ENCODE assay signal across 22 mouse cellular contexts in the genomic region with DNA sequence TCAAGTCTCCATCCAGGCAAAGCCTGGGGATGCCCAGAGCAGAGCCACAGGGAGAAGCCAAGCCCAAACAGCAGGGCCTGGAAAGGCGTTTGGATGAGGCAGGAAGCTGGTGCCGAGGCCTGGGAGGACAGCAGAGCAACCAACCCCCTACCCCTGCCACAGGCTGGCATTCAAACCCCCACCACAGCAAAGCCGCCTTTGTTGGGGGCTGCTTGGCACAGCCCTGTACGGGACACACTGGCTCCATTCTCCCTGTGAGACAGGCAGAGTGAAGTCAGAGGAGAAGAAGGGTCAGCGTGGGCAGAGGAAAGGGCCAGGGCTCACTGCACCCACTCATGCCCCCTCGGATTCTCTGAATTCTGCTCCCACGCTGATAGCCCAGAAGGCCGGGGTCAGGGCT. TPM values are rescaled to one million over a fixed set of nuclear protein-coding genes. Genes with fewer than 3 reads are reported as not detected.
DNase-seq lines count a peak whose midpoint lies in the region; ATAC-seq and TF ChIP-seq lines count a peak whose summit lies in the region.
"Had no signal": no experiment of that assay in that cellular context is flagged by ENCODE, and none has a peak within 500 bp of the region (broad histone marks: within the 10 kb centered on the region; RNA-seq: fewer than 3 reads in every experiment).

No protein-coding gene starts in this region.

- peaks cover 76% of the 10 kb centered on the region for H3K4me1 ChIP-seq in forebrain, embryonic 10.5 days
- H3K4me1 ChIP-seq in forebrain, embryonic 12.5 days, result peaks cover 36% of the 10 kb centered on the region
- H3K4me1 ChIP-seq in hindbrain, embryonic 15.5 days (replicated peaks), result peaks cover 26% of the 10 kb centered on the region
- peaks cover 31% of the 10 kb centered on the region for H3K4me1 ChIP-seq in hindbrain, embryonic 12.5 days
- H3K4me1 ChIP-seq in midbrain, postnatal 0 days (ENCODE audit: insufficient read depth, low read length), result peaks cover 7% of the 10 kb centered on the region; the same call in 1 of the 2 replicates
- H3K4me1 ChIP-seq in midbrain, embryonic 13.5 days (replicated peaks), result peaks cover 33% of the 10 kb centered on the region
- peaks cover 43% of the 10 kb centered on the region for H3K4me1 ChIP-seq in olfactory bulb, adult 2 months (ENCODE audit: control insufficient read depth, insufficient read depth, low read length)
- peaks cover 18% of the 10 kb centered on the region for H3K4me1 ChIP-seq in thymus, adult 2 months (replicated peaks; ENCODE audit: control insufficient read depth, insufficient read depth, low read length)

- 94% methylated on average over 8 of the region's 8 CpGs for WGBS in forebrain, embryonic 10.5 days
- WGBS in forebrain, embryonic 12.5 days, result 84% methylated on average over 8 of the region's 8 CpGs
- WGBS in hindbrain, embryonic 15.5 days, result 74% methylated on average over 8 of the region's 8 CpGs
- 80% methylated on average over 8 of the region's 8 CpGs for WGBS in hindbrain, embryonic 12.5 days
- 75% methylated on average over 8 of the region's 8 CpGs for WGBS in midbrain, postnatal 0 days
- WGBS in midbrain, embryonic 13.5 days, result 89% methylated on average over 8 of the region's 8 CpGs
- WGBS in olfactory bulb, adult 2 months, result 67% methylated on average over 8 of the region's 8 CpGs
- 87% methylated on average over 8 of the region's 8 CpGs for WGBS in thymus, adult 2 months

- H3K27ac ChIP-seq in forebrain, embryonic 10.5 days, result peak overlapping the region; percentile 51
- H3K27ac ChIP-seq in forebrain, embryonic 12.5 days, result no peak overlapping the region
- 0 out of 2 replicates have a peak overlapping the region, but pooled peaks have one; percentile 14 for H3K27ac ChIP-seq in hindbrain, embryonic 15.5 days (replicated peaks)
- no peak overlapping the region for H3K27ac ChIP-seq in hindbrain, embryonic 12.5 days
- no peak overlapping the region; the same call in 1 of the 2 replicates for H3K27ac ChIP-seq in midbrain, postnatal 0 days (ENCODE audit: low read depth, low read length)
- H3K27ac ChIP-seq in midbrain, embryonic 13.5 days, result no peak overlapping the region
- peak overlapping the region; percentile 49 for H3K27ac ChIP-seq in olfactory bulb, adult 2 months (ENCODE audit: insufficient read depth, low read depth, low read length)
- no peak overlapping the region for H3K27ac ChIP-seq in thymus, adult 2 months (ENCODE audit: control insufficient read depth, insufficient read depth, low read length)
- H3K27ac ChIP-seq: embryonic facial prominence, embryonic 12.5 days; heart, adult 2 months; kidney, embryonic 15.5 days; limb, embryonic 15.5 days; midbrain, embryonic 12.5 days; stomach, embryonic 15.5 days had no signal

- no peak overlapping the region for H3K4me3 ChIP-seq in forebrain, embryonic 10.5 days
- no peak overlapping the region for H3K4me3 ChIP-seq in forebrain, embryonic 12.5 days (replicated peaks)
- H3K4me3 ChIP-seq in hindbrain, embryonic 15.5 days, result no peak overlapping the region
- H3K4me3 ChIP-seq in hindbrain, embryonic 12.5 days, result no peak overlapping the region
- H3K4me3 ChIP-seq in midbrain, postnatal 0 days (ENCODE audit: low read depth, low read length), result no peak overlapping the region
- H3K4me3 ChIP-seq in midbrain, embryonic 13.5 days (replicated peaks), result no peak overlapping the region
- H3K4me3 ChIP-seq in olfactory bulb, adult 2 months (ENCODE audit: insufficient read depth, low read depth, low read length), result peak overlapping the region; percentile 21
- no peak overlapping the region for H3K4me3 ChIP-seq in thymus, adult 2 months (ENCODE audit: control insufficient read depth, insufficient read depth, low read length)
- H3K4me3 ChIP-seq: embryonic facial prominence, embryonic 12.5 days; heart, adult 2 months; kidney, embryonic 15.5 days; limb, embryonic 15.5 days; midbrain, embryonic 12.5 days; stomach, embryonic 15.5 days had no signal

- H3K9me3 ChIP-seq in forebrain, embryonic 10.5 days, result no peaks in the 10 kb centered on the region
- H3K9me3 ChIP-seq in forebrain, embryonic 12.5 days, result no peaks in the 10 kb centered on the region
- no peaks in the 10 kb centered on the region for H3K9me3 ChIP-seq in hindbrain, embryonic 15.5 days
- no peaks in the 10 kb centered on the region for H3K9me3 ChIP-seq in hindbrain, embryonic 12.5 days (replicated peaks)
- no peaks in the 10 kb centered on the region for H3K9me3 ChIP-seq in midbrain, postnatal 0 days (ENCODE audit: low read length)
- no peaks in the 10 kb centered on the region for H3K9me3 ChIP-seq in midbrain, embryonic 13.5 days
- H3K9me3 ChIP-seq: embryonic facial prominence, embryonic 12.5 days; kidney, embryonic 15.5 days; limb, embryonic 15.5 days; midbrain, embryonic 12.5 days; stomach, embryonic 15.5 days had no signal

- DNase-seq in forebrain, embryonic 10.5 days (ENCODE audit: extremely low spot score, low spot score), result no peak
- DNase-seq in midbrain, postnatal 0 days (ENCODE audit: low spot score), result peak; percentile 37
- DNase-seq in thymus, adult 2 months, result no peak
- DNase-seq: adrenal gland, postnatal 25 days; cerebellum, adult 18-20 months; gastrocnemius, postnatal 10 days; heart, adult 2 months; kidney, postnatal 4 days; right cerebral cortex, postnatal 25 days; thymus, postnatal 14 days had no signal

- H3K4me2 ChIP-seq in forebrain, embryonic 12.5 days, result no peak overlapping the region
- H3K4me2 ChIP-seq in hindbrain, embryonic 15.5 days, result no peak overlapping the region
- H3K4me2 ChIP-seq in hindbrain, embryonic 12.5 days (replicated peaks), result no peak overlapping the region
- H3K4me2 ChIP-seq in midbrain, postnatal 0 days (ENCODE audit: low read depth, low read length, poor library complexity, severe bottlenecking), result no peak overlapping the region
- no peak overlapping the region for H3K4me2 ChIP-seq in midbrain, embryonic 13.5 days (replicated peaks)
- H3K4me2 ChIP-seq: embryonic facial prominence, embryonic 12.5 days; kidney, embryonic 15.5 days; limb, embryonic 15.5 days; midbrain, embryonic 12.5 days; stomach, embryonic 15.5 days had no signal

- H3K27me3 ChIP-seq in forebrain, embryonic 10.5 days (ENCODE audit: poor library complexity, severe bottlenecking), result peaks cover 43% of the 10 kb centered on the region
- H3K27me3 ChIP-seq in forebrain, embryonic 12.5 days, result peaks cover 16% of the 10 kb centered on the region; the same call in 1 of the 2 replicates
- H3K27me3 ChIP-seq in hindbrain, embryonic 15.5 days, result no peaks in the 10 kb centered on the region
- H3K27me3 ChIP-seq in hindbrain, embryonic 12.5 days, result peaks cover 13% of the 10 kb centered on the region
- no peaks in the 10 kb centered on the region for H3K27me3 ChIP-seq in midbrain, postnatal 0 days (ENCODE audit: insufficient read depth, low read length)
- peaks cover 4% of the 10 kb centered on the region; the same call in 1 of the 2 replicates for H3K27me3 ChIP-seq in midbrain, embryonic 13.5 days
- H3K27me3 ChIP-seq in thymus, adult 2 months (ENCODE audit: control insufficient read depth, insufficient read depth, low read length), result no peaks in the 10 kb centered on the region
- H3K27me3 ChIP-seq: stomach, embryonic 15.5 days had no signal

- no peak for TF ChIP-seq CTCF in midbrain, postnatal 0 days (IDR thresholded peaks at IDR 0.05)
- no peak for TF ChIP-seq CTCF in olfactory bulb, adult 2 months (IDR thresholded peaks at IDR 0.05; ENCODE audit: insufficient read depth, low read depth, low read length)
- no peak for TF ChIP-seq CTCF in thymus, adult 2 months (IDR thresholded peaks at IDR 0.05; ENCODE audit: borderline replicate concordance, control insufficient read depth, extremely low read depth, insufficient read depth, low read length, poor library complexity)

- no peak for TF ChIP-seq POLR2A in olfactory bulb, adult 2 months (IDR thresholded peaks at IDR 0.05; ENCODE audit: insufficient read depth, low read depth, low read length)
- TF ChIP-seq POLR2A in thymus, adult 2 months (IDR thresholded peaks at IDR 0.05; ENCODE audit: control insufficient read depth, extremely low read depth, insufficient read depth, low read length, poor library complexity), result no peak

- no peak for ATAC-seq in forebrain, embryonic 12.5 days (ENCODE audit: low FRiP score)
- no peak for ATAC-seq in hindbrain, embryonic 15.5 days (ENCODE audit: low FRiP score, low read depth)
- no peak for ATAC-seq in hindbrain, embryonic 12.5 days (ENCODE audit: low FRiP score)
- no peak for ATAC-seq in midbrain, postnatal 0 days (ENCODE audit: low FRiP score)
- ATAC-seq in midbrain, embryonic 13.5 days, result no peak
- ATAC-seq: intestine, postnatal 0 days; lung, postnatal 0 days had no signal

- H3K36me3 ChIP-seq in forebrain, embryonic 10.5 days (replicated peaks), result no peaks in the 10 kb centered on the region
- no peaks in the 10 kb centered on the region for H3K36me3 ChIP-seq in forebrain, embryonic 12.5 days (replicated peaks)
- H3K36me3 ChIP-seq in hindbrain, embryonic 15.5 days, result peaks cover 8% of the 10 kb centered on the region; the same call in 1 of the 2 replicates
- no peaks in the 10 kb centered on the region for H3K36me3 ChIP-seq in hindbrain, embryonic 12.5 days
- H3K36me3 ChIP-seq in midbrain, postnatal 0 days (ENCODE audit: insufficient read depth, low read length), result peaks cover 40% of the 10 kb centered on the region
- peaks cover 11% of the 10 kb centered on the region for H3K36me3 ChIP-seq in midbrain, embryonic 13.5 days
- no peaks in the 10 kb centered on the region for H3K36me3 ChIP-seq in thymus, adult 2 months (ENCODE audit: control insufficient read depth, insufficient read depth, low read length)
- H3K36me3 ChIP-seq: embryonic facial prominence, embryonic 12.5 days; kidney, embryonic 15.5 days; limb, embryonic 15.5 days; stomach, embryonic 15.5 days had no signal

- H3K9ac ChIP-seq in forebrain, embryonic 12.5 days, result no peak overlapping the region
- H3K9ac ChIP-seq in hindbrain, embryonic 15.5 days, result no peak overlapping the region
- no peak overlapping the region for H3K9ac ChIP-seq in hindbrain, embryonic 12.5 days
- no peak overlapping the region for H3K9ac ChIP-seq in midbrain, postnatal 0 days (replicated peaks; ENCODE audit: low read length, poor library complexity, severe bottlenecking)
- H3K9ac ChIP-seq in midbrain, embryonic 13.5 days (replicated peaks), result no peak overlapping the region
- H3K9ac ChIP-seq: embryonic facial prominence, embryonic 12.5 days; kidney, embryonic 15.5 days; limb, embryonic 15.5 days; midbrain, embryonic 12.5 days; stomach, embryonic 15.5 days had no signal

RNA-seq across cellular contexts. Expression of gene Aatk, which starts 30.0 kb away (rescaled TPM):
- 1.5 and 1.8 TPM in 2 replicates for polyA plus RNA-seq in forebrain, embryonic 10.5 days (2016; fragmentation: Nextera tagmentation; extraction: Ambion mirVana)
- polyA plus RNA-seq in forebrain, embryonic 12.5 days (2016; fragmentation: Nextera tagmentation; extraction: Ambion mirVana), result 6.1 and 7.6 TPM in 2 replicates
- 45.7 and 47.5 TPM in 2 replicates for polyA plus RNA-seq in hindbrain, embryonic 15.5 days (2015; fragmentation: Nextera tagmentation; extraction: Ambion mirVana)
- 12.6 and 13.5 TPM in 2 replicates for polyA plus RNA-seq in hindbrain, embryonic 12.5 days (2016; fragmentation: Nextera tagmentation; extraction: Ambion mirVana)
- 170 and 178 TPM in 2 replicates for total RNA-seq in midbrain, postnatal 0 days (2014; rRNA removed)
- 44.9 and 46.9 TPM in 2 replicates for polyA plus RNA-seq in midbrain, postnatal 0 days (2015; fragmentation: Nextera tagmentation; extraction: Ambion mirVana)
- polyA plus RNA-seq in midbrain, embryonic 13.5 days (2015; fragmentation: Nextera tagmentation; extraction: Ambion mirVana), result 15.1 and 18.6 TPM in 2 replicates
- polyA plus RNA-seq in olfactory bulb, adult 2 months (2012; ENCODE audit: insufficient read depth, insufficient read length, low replicate concordance, missing spikeins), result not detected in 2 replicates
- 4.4 and 4.7 TPM in 2 replicates for polyA plus RNA-seq in thymus, adult 2 months (2012; rRNA removed)

Comparison
In these comparisons a context has a peak if more than half of its experiments do, and no peak if none do; other contexts are left out.
1. H3K27ac ChIP-seq: peak in forebrain, embryonic 10.5 days (single experiment), hindbrain, embryonic 15.5 days (single experiment) and olfactory bulb, adult 2 months (single experiment); none in forebrain, embryonic 12.5 days (single experiment), hindbrain, embryonic 12.5 days (single experiment), midbrain, postnatal 0 days (single experiment), midbrain, embryonic 13.5 days (single experiment) and thymus, adult 2 months (single experiment).